Mouse (Mus musculus) hindbrain, postnatal 0 days (tissue): ENCODE data around the gene Tdpoz1. TPM values are rescaled to one million over a fixed set of nuclear protein-coding genes. Genes with fewer than 3 reads are reported as not detected.
"Not testable (repeated sequence)": the region's sequence is repeated elsewhere in the genome, so short reads cannot be mapped to it uniquely, and the experiment has no call there.

Experiments
- ATAC-seq: fragments of 200-750 bp; cut with Nextera tagmentation; 2 replicates; pipeline ENCODE4 v1.8.0; 2017; ENCODE audit warnings: mild to moderate bottlenecking, moderate TSS enrichment, moderate library complexity
- DNase-seq: peaks from one replicate; pipeline ENCODE4 v3.0.0-alpha.2; 2015; ENCODE audit warnings: low spot score
- H3K27ac ChIP-seq: fragments of 300-500 bp; sonication (generic); 2 replicates; pipeline ENCODE4 v1.5.1; 2014; ENCODE audit warnings: mild to moderate bottlenecking
- H3K27me3 ChIP-seq: fragments of 300-500 bp; sonication (generic); 2 replicates; pipeline ENCODE4 v1.6.1; 2014; ENCODE audit warnings: low read length, mixed read lengths; ENCODE audit not compliant: insufficient read depth
- H3K36me3 ChIP-seq: fragments of 300-500 bp; sonication (generic); 2 replicates; pipeline ENCODE4 v1.6.1; 2014; ENCODE audit warnings: low read length, mixed read lengths; ENCODE audit not compliant: insufficient read depth
- H3K4me1 ChIP-seq: fragments of 300-500 bp; sonication (generic); 2 replicates; pipeline ENCODE4 v1.6.1; 2014; ENCODE audit warnings: antibody characterized with exemption, low read length, mixed read lengths; ENCODE audit not compliant: insufficient read depth
- H3K4me2 ChIP-seq: fragments of 300-500 bp; sonication (generic); 2 replicates; pipeline ENCODE4 v1.6.1; 2014; ENCODE audit warnings: low read depth, mild to moderate bottlenecking, low read length, moderate library complexity, mixed read lengths
- H3K4me3 ChIP-seq: fragments of 300-500 bp; sonication (generic); 2 replicates; pipeline ENCODE4 v1.5.1; 2014; ENCODE audit warnings: low read length
- H3K9ac ChIP-seq: fragments of 300-500 bp; sonication (generic); replicated peaks from 2 replicates; pipeline ENCODE4 v1.6.1; 2014; ENCODE audit warnings: mild to moderate bottlenecking, low read length, moderate library complexity, mixed read lengths
- H3K9me3 ChIP-seq: fragments of 300-500 bp; sonication (generic); 2 replicates; pipeline ENCODE4 v1.6.1; 2016; ENCODE audit warnings: low read length, mixed read lengths
- CTCF ChIP-seq: IDR thresholded peaks from 2 replicates; pipeline ENCODE4 v1.5.1; 2016; ENCODE audit warnings: antibody characterized with exemption, control low read depth, low read depth
- WGBS: fragments of 180-500 bp; shearing (Covaris S2); extraction: QIAGEN DNeasy Blood & Tissue Kit; methylation state at CpG from one replicate; pipeline ENCODE4 v1.1.7; 2014; 5-methylcytosine and 5-hydroxymethylcytosine counted together
- polyA plus RNA-seq: library from polyadenylated mRNA; unstranded; fragments of >200 nt; fragmentation: Nextera tagmentation; extraction: Ambion mirVana; gene quantifications from 2 replicates; pipeline ENCODE4 v1.2.1, GENCODE M21; 2015
- total RNA-seq: library from RNA; depleted of rRNA; stranded (reverse); fragments of >200 nt; gene quantifications from 2 replicates; pipeline ENCODE4 v1.2.3, GENCODE M21; 2014; rRNA removed

Tdpoz1 gene
- total RNA-seq = not detected in 2 replicates
- not detected in 2 replicates for polyA plus RNA-seq

- not testable (repeated sequence) for H3K4me1 ChIP-seq, H3K27me3 ChIP-seq, H3K4me3 ChIP-seq, H3K4me2 ChIP-seq, H3K9me3 ChIP-seq, DNase-seq, H3K9ac ChIP-seq, H3K36me3 ChIP-seq, H3K27ac ChIP-seq, ATAC-seq
- 90% methylated on average over 2 of the region's 4 CpGs for WGBS
These were observed at the start of gene Tdpoz1 for GRCm38 (mm10) chr3:93676210-93676609. Gene Tdpoz1, minus strand, starts transcription at chr3:93676310.

- not testable (repeated sequence) for H3K4me3 ChIP-seq, H3K36me3 ChIP-seq, H3K4me1 ChIP-seq, H3K9me3 ChIP-seq, ATAC-seq, H3K27ac ChIP-seq, DNase-seq, H3K9ac ChIP-seq, H3K27me3 ChIP-seq, H3K4me2 ChIP-seq
- WGBS = 86% methylated on average over 2 of the region's 2 CpGs
These were observed 33.0 kb upstream of the Tdpoz1 start for GRCm38 (mm10) chr3:93708969-93709637.

- 62% methylated on average over 1 of the region's 2 CpGs for WGBS
- H3K27me3 ChIP-seq, H3K9ac ChIP-seq, H3K9me3 ChIP-seq, H3K4me3 ChIP-seq, H3K36me3 ChIP-seq, H3K4me1 ChIP-seq, ATAC-seq, DNase-seq, H3K27ac ChIP-seq, H3K4me2 ChIP-seq: not testable (repeated sequence)
These were observed 16.9 kb upstream of the Tdpoz1 start, which contains the start of gene Gm37596 for GRCm38 (mm10) chr3:93692970-93693369. Gene Gm37596, minus strand, starts transcription at chr3:93693070.

- H3K36me3 ChIP-seq, H3K4me1 ChIP-seq, H3K9ac ChIP-seq, H3K27me3 ChIP-seq, H3K4me3 ChIP-seq, H3K27ac ChIP-seq, H3K4me2 ChIP-seq, ATAC-seq, H3K9me3 ChIP-seq, DNase-seq: not testable (repeated sequence)
- 87% methylated on average over 5 of the region's 6 CpGs for WGBS
These were observed 5.2 kb downstream of the Tdpoz1 start for GRCm38 (mm10) chr3:93670805-93671503.

- no peak for TF ChIP-seq CTCF
- Histone ChIP-seq H3K4me2 (no peak overlapping the region), H3K4me1 (no peaks in the 10 kb centered on the region), H3K27me3 (no peaks in the 10 kb centered on the region), H3K36me3 (no peaks in the 10 kb centered on the region), H3K4me3 (no peak overlapping the region), H3K9me3 (no peaks in the 10 kb centered on the region), H3K9ac (no peak overlapping the region), H3K27ac (no peak overlapping the region)
- DNase-seq (no peak), ATAC-seq (no peak)
- 78% methylated on average over 1 of the region's 1 CpGs for WGBS
These were observed 21.9 kb downstream of the Tdpoz1 start for GRCm38 (mm10) chr3:93654260-93654659.

- DNase-seq (no peak), ATAC-seq (no peak)
- Histone ChIP-seq H3K36me3 (no peaks in the 10 kb centered on the region), H3K27me3 (no peaks in the 10 kb centered on the region), H3K9me3 (no peaks in the 10 kb centered on the region), H3K4me1 (no peaks in the 10 kb centered on the region), H3K4me3 (no peak within 1 kb of the TSS), H3K27ac (no peak within 1 kb of the TSS), H3K9ac (no peak within 1 kb of the TSS), H3K4me2 (no peak within 1 kb of the TSS)
- 85% methylated on average over 3 of the region's 3 CpGs for WGBS
- no peak for TF ChIP-seq CTCF
These were observed 23.5 kb downstream of the Tdpoz1 start, which contains the start of gene Tdpoz2 for GRCm38 (mm10) chr3:93652586-93652985. Gene Tdpoz2, minus strand, starts transcription at chr3:93652686.

- H3K4me3 ChIP-seq, H3K4me2 ChIP-seq, H3K27ac ChIP-seq, H3K9me3 ChIP-seq, DNase-seq, H3K27me3 ChIP-seq, H3K9ac ChIP-seq, H3K36me3 ChIP-seq, H3K4me1 ChIP-seq, ATAC-seq: not testable (repeated sequence)
- WGBS = 87% methylated on average over 4 of the region's 4 CpGs
These were observed 45.0 kb downstream of the Tdpoz1 start for GRCm38 (mm10) chr3:93630917-93631714.

Other genes with a start within 250 kb of the Tdpoz1 start
- gene Tchh, start 234.0 kb downstream of the Tdpoz1 start, total RNA-seq = 0.11 and 0.21 TPM in 2 replicates
- gene Tchh, start 234.0 kb downstream of the Tdpoz1 start, polyA plus RNA-seq = 2.0 and 2.5 TPM in 2 replicates
- not detected in 2 replicates for gene Tchhl1, start 207.6 kb downstream of the Tdpoz1 start, total RNA-seq
- gene Tchhl1, start 207.6 kb downstream of the Tdpoz1 start, polyA plus RNA-seq = not detected in 2 replicates
- 9.7 and 16.4 TPM in 2 replicates for gene S100a11, start 155.8 kb downstream of the Tdpoz1 start, total RNA-seq
- 234 and 235 TPM in 2 replicates for gene S100a11, start 155.8 kb downstream of the Tdpoz1 start, polyA plus RNA-seq
- 91.5 and 109 TPM in 2 replicates for gene S100a10, start 121.2 kb downstream of the Tdpoz1 start, total RNA-seq
- 198 and 206 TPM in 2 replicates for gene S100a10, start 121.2 kb downstream of the Tdpoz1 start, polyA plus RNA-seq
- gene Tdpoz2, start 23.6 kb downstream of the Tdpoz1 start, total RNA-seq = not detected in 2 replicates
- gene Tdpoz2, start 23.6 kb downstream of the Tdpoz1 start, polyA plus RNA-seq = not detected in 2 replicates
- gene Gm37596, start 16.8 kb upstream of the Tdpoz1 start, total RNA-seq = not detected in 2 replicates
- gene Gm37596, start 16.8 kb upstream of the Tdpoz1 start, polyA plus RNA-seq = not detected in 2 replicates
- gene Gm5773, start 96.7 kb upstream of the Tdpoz1 start, total RNA-seq = not detected in 2 replicates
- gene Gm5773, start 96.7 kb upstream of the Tdpoz1 start, polyA plus RNA-seq = not detected in 2 replicates
- not detected in 2 replicates for gene Tdpoz4, start 120.1 kb upstream of the Tdpoz1 start, total RNA-seq
- gene Tdpoz4, start 120.1 kb upstream of the Tdpoz1 start, polyA plus RNA-seq = not detected in 2 replicates
- gene Tdpoz3, start 149.7 kb upstream of the Tdpoz1 start, total RNA-seq = not detected in 2 replicates
- not detected in 2 replicates for gene Tdpoz3, start 149.7 kb upstream of the Tdpoz1 start, polyA plus RNA-seq